Mouse (Mus musculus): ENCODE measurements at regions not wholly inside any gene's neighbourhood (a gene's known extent, or its start where the extent isn't known, plus 50 kb on each side); places are given as distances from the start of the nearest gene placed in this dataset.

GRCm38 (mm10) chr4:47534959-47535358 is 60.5 kb downstream of the Sec61b start:
- DNase-seq (ENCODE audit: low spot score): no peak

GRCm38 (mm10) chr4:47567694-47568093 is 93.2 kb downstream of the Sec61b start:
- DNase-seq (ENCODE audit: low spot score): no peak

- DNase-seq (ENCODE audit: low spot score): no peak
Measured at GRCm38 (mm10) chr4:47570846-47571245, 96.4 kb downstream of the Sec61b start.

GRCm38 (mm10) chr4:47576011-47576410 is 101.6 kb downstream of the Sec61b start:
- no peak for DNase-seq (ENCODE audit: low spot score)

GRCm38 (mm10) chr4:47577490-47577889 is 103.0 kb downstream of the Sec61b start:
- no peak for DNase-seq (ENCODE audit: low spot score)

- no peak for DNase-seq (ENCODE audit: low spot score)
Measured at GRCm38 (mm10) chr4:47578637-47579036, 104.2 kb downstream of the Sec61b start.

GRCm38 (mm10) chr4:47580556-47580955 is 106.1 kb downstream of the Sec61b start:
- DNase-seq (ENCODE audit: low spot score): no peak

GRCm38 (mm10) chr4:47587256-47587655 is 112.8 kb downstream of the Sec61b start:
- peak; percentile 48 for DNase-seq (ENCODE audit: low spot score)

GRCm38 (mm10) chr4:47592271-47592986 is 118.0 kb downstream of the Sec61b start:
- no peak for DNase-seq (ENCODE audit: low spot score)

- no peak for DNase-seq (ENCODE audit: low spot score)
Measured at GRCm38 (mm10) chr4:47593155-47593554, 118.7 kb downstream of the Sec61b start.

- no peak for DNase-seq (ENCODE audit: low spot score)
Measured at GRCm38 (mm10) chr4:47594171-47594570, 119.7 kb downstream of the Sec61b start.

- DNase-seq (ENCODE audit: low spot score): no peak
Measured at GRCm38 (mm10) chr4:47595841-47596240, 121.4 kb downstream of the Sec61b start.

- DNase-seq (ENCODE audit: low spot score): no peak
Measured at GRCm38 (mm10) chr4:47597586-47597985, 123.1 kb downstream of the Sec61b start.

- peak; percentile 62 for DNase-seq (ENCODE audit: low spot score)
Measured at GRCm38 (mm10) chr4:47598216-47598615, 123.8 kb downstream of the Sec61b start.

GRCm38 (mm10) chr4:47601301-47602070 is 127.0 kb downstream of the Sec61b start:
- no peak for DNase-seq (ENCODE audit: low spot score)

GRCm38 (mm10) chr4:47603378-47603777 is 128.9 kb downstream of the Sec61b start:
- no peak for DNase-seq (ENCODE audit: low spot score)

GRCm38 (mm10) chr4:47603847-47604397 is 129.5 kb downstream of the Sec61b start:
- DNase-seq (ENCODE audit: low spot score): peak; percentile 45

GRCm38 (mm10) chr4:47605676-47606075 is 131.2 kb downstream of the Sec61b start:
- DNase-seq (ENCODE audit: low spot score): no peak

GRCm38 (mm10) chr4:47608673-47609072 is 134.2 kb downstream of the Sec61b start:
- no peak for DNase-seq (ENCODE audit: low spot score)

- DNase-seq (ENCODE audit: low spot score): no peak
Measured at GRCm38 (mm10) chr4:47610913-47611312, 136.5 kb downstream of the Sec61b start.

GRCm38 (mm10) chr4:47616525-47616924 is 142.1 kb downstream of the Sec61b start:
- no peak for DNase-seq (ENCODE audit: low spot score)

GRCm38 (mm10) chr4:47620700-47621099 is 146.2 kb downstream of the Sec61b start:
- DNase-seq (ENCODE audit: low spot score): no peak
